Mouse (Mus musculus): ENCODE results near the gene Ppp4r3a.

Ppp4r3a gene

DNA sequence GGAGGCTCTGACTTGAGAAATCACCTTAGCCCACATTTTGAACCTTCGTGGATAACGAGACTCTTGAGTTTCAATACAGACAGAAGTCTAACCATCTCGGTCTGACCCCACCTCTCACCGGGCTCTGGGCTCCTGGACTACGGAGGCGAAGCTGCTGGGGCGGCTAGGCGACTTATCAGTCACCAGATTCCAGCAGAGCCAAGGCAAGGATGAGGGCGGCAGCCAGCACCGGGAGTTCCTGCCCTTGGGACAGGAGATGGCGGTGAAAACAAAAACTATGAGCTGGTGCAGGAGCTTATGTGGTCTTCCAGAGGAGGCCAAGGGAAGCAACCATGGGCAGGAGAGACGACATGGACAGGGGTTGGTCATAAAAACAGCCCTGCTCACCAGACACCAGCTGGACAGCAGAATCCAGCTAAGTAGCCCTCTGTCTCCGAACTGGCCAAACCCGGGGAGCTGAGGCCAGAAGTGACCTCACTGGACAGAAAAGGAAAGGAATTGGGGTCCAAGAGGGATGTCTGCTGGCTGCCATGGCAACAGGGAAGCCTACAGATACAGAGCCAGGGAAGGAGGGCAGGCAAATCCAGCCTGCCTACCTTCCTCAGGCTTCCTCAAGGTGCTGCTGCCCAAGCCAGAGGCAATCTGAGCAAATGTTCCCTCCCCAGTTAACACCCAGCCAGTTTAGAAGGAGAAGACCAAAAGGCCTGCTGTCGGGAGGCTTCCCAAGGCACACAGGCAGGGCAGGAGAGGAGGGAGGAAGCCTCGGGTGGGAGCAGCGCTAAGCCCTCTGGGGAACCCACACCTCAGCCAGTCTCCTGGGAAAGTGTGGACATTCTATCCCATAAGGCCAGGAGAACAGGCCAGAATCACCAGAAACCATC lies 71.1 kb downstream of the Ppp4r3a start:
- no peak for DNase-seq

DNA sequence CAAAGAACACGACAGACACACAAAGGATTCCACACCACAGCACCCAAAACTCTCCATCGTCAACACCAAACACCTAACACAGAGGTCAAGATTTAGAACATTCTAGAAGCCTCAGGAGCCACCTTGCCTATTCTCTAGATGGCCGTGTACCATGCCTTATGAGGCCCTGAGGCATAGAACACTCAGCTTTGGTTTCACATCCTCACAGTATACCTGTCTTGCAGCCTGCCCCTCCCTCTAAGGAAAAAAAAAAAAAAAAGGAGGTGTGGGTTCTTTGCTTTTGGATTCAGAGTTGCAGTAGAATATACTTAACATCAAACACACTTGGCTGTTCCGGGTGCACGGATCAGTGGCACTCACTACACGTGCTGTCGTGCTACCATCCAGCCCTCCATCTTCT lies 72.5 kb downstream of the Ppp4r3a start:
- DNase-seq: no peak

DNA sequence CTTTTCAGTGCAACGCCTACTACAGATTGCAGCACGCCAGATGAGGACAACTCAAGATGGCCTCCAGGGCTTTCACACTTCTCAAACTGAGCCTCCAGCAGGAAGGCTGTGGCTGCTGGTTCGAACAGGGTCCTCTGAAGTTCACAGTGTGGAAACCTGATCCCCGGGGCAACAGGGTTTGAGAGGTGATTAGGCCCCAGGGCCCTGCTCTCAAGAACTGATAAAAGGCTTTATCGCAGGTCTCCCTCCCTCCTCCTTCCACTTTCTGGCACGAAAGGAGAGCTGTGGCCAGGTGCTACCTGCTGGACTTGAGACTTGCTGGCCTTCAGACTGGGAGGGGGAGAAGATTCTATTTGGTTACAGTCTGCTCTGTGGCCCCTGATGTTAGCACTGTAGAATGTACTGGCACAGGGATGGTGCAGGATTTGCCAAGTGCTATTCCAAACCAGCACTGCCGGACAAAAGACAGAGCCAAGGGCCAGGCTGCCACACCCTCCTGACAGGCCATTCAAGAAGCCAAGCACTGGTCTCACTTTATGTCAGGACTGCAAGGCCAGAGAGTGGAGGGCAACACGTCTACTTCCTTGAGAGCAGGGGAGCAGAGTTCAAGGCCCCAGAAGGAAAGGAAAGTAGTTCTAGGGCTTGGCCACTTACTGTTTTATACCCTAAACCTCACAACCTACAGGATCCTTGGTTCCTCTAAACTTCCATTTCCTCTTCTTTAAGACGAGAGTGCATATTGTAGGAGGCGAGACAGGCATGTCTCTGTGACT lies 73.2 kb downstream of the Ppp4r3a start:
- DNase-seq: no peak

DNA sequence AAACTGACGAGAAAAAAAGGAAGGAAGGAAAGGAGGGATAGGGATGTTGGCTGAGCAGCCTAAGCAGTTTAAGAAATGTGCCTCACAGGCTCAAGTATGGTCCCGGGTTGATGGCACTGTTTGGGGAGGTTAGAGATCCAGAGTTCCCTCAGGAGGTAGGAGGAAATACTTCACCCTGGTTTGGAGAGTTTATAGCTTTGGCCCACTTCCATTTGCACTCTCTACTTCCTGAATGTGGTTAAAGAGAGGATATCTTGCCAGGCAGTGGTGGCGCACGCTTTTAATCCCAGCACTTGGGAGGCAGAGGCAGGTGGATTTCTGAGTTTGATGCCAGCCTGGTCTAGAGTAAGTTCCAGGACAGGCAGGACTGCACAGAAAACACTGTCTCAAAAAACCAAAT lies 74.3 kb downstream of the Ppp4r3a start:
- DNase-seq: no peak

DNA sequence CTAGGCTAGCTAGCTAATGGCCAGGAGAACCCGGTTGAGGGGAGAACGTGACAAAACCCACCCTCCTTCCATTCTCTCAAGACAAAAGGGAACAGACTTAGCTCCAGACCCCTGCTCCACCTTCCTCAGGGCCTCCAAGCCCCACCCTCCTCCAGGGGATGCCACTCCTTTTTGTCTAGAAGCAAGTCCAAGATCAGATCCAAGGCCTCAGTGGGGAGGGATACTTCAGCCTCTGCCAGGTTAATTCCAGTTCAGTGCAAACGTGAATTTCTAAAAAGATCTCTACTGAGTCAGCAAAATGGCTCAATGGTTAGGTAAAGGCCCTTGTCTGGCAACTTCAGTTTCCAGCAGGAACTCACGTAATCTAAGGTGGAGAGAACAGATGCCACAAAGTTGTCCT lies 74.9 kb downstream of the Ppp4r3a start:
- DNase-seq: no peak

DNA sequence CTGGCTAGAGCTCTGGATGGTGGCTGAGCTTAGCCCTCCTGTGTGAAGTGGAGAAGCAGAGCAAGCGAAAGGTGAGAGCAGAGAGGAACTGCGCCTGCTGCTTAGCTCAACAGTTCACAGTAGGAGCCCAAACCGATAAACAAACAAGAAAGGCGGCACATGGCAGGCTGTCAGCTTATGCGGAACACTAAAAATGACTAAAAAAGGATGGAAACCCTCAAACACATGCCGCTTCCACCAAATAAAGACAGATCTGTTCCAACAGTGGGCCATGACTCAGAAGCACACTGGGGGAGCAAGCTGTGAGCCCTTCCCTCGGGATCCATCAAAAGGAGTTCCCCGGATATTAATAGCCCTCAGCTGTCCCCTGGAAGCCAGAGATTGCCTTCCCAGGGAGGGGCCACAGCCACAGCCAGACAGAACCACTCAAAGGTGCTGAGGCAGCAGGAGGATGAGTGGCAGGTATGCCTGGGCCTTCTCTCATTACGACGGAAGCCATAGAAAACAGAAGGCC lies 75.5 kb downstream of the Ppp4r3a start:
- DNase-seq: no peak

DNA sequence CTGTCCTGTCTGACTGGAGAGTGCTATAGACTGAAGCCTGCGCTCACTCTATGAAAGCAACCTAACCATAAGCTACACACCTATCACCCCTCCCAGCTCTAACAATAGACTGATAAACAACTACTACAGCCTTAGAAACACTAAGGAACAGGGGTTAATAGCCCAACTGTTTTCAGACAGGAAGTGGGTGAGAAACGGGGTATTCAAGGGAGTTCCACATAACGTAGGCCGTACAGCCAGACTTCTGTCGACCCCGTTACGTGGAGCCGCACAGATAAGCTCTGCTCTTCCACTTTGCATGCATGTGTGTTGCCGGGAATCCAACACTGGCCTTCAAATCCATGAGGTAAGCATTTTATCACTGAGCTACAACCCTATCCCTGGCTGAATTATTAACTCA lies 76.1 kb downstream of the Ppp4r3a start:
- DNase-seq: no peak

DNA sequence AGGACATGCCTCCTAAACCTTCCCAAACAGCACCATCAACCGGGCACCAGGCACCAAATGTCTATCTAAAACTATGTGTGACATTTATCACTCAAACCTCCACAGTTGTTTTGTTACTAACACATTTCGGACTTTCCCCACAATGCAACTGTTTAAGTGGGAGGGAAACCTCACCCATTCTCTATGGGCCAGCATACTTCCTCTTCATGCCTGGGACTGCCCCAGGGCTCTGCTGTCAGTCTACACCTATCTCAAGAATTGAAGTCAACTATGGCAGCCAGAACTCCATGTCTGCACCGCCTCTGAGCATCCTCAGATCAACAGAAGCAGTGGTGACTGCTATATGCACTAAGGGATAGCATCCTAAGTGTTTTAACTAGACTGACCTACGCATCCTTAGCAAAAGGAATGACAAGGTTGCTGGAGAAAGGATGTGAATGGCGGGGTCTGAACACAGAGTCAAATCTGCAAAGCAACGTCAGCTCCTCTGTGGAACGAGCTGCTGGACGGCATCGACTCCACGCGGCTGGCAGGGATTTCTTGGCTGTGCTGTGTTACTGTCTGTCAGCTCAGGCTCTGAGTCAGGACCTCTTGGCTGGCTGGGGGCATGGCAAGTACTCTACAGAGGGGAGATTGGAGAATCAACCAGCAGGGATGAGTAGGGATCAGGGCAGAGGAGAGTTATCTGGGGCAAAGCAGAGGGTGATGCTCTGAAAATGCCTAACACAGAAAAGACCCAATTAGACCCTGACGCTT lies 77.7 kb downstream of the Ppp4r3a start:
- no peak for DNase-seq

DNA sequence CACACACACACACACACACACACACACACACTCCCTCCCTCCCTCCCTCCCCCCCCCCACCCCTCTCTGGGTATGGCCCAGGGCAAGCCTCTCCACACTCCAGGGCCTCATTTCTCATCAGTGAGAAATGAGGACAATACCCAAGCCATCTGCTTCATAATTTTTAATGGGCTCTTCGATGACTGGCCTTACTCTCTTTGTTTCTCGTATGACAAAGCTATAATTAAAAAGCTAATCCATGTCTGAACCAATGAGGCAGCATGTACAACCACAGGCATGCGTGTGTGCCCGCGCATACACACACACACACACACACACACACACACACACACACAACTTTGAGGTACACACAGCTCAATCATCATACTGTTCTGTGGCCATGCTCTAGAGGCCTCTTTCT lies 78.5 kb downstream of the Ppp4r3a start:
- DNase-seq: no peak

DNA sequence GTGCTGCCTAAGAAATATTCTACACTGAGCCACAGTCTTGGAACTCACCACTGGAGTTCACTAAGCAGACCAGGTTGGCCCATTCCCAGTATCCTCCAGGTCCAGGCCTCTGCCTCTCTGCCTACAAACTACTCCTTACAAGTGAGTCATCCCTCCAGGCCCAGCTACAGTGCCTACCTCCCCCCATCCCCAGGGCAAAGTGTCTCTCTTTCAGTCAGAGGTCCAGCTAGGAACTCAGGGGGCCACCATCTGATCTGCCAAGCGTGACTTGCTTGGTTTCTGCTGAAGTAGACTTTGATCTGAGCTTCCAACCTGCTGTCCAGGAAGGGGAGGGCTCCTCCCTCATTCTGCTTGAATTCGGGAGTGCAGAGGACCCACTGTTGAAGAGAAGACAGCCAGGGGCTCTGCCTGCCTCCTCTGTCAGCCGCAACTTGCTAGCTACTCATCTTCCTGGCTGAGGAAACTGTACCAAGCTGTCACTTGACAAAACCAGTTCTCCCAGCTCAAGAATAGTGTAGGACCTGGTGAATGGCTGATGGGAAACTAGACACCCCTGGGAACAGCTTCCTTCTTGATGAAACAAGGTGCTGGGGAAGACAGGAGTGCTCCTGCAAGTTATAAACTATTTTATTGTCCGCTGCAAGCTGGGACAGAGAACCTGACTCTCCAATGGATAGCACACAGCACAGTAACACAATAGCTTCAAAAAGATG lies 80.5 kb downstream of the Ppp4r3a start:
- DNase-seq: no peak

DNA sequence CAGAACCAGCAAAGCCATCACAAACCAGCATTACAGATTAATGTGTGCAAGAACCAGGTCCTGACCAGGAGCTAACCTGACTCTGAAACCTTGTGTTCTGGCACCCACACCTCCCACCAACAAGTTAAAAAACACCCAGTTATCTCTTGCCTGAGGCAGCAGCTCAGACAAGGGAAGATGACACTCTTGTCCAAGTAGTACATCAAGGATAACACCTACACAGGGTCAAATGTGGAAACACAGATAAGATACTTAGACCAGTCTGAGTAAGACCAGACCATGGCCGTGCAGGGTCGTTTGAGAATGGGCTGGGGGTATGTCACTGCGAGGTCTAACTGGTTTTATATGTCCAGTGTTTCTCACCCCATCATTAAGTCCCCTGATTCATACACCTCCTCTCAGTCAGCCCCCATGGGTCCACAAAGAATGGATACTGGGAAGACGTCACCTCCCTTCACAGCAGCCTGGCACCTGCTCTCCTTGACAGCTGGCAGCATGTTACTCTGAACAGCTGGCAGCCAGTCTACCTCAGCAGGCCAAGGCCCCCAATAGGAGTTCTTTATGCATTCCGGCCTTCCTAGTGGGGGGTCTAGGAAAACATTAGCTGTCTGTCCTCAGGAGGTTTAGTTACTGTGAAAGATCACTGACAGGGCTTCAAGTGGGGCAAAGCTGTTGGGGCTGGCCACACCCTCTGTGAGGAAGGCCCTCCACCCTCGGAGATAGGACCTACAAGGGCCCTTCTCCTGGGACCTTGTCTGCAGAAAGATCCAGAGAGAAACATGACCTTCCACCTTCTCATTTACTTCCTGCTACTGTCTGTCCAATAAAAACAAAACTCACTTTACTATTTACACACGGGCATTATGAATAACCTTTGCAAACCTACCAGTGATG lies 84.2 kb downstream of the Ppp4r3a start:
- DNase-seq: no peak

DNA sequence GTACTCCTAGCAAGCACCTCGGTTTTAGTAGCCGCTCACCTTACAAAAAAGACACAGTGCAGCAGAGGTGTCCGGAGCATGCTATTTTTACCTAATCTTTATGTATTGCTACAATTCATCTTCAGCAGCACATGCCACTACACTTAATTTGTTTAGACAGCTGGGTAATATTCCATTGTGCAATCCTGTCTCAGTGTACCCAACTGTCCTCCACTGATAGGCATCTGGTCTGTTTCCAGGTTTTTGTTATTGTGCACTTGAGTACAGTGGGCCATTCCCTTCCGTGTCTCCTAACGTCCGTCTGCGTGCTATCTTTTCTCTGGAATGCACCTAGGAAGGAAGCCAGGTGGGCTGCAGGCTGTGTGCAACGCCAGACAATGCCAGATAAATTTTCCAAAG lies 84.9 kb downstream of the Ppp4r3a start:
- DNase-seq: no peak

DNA sequence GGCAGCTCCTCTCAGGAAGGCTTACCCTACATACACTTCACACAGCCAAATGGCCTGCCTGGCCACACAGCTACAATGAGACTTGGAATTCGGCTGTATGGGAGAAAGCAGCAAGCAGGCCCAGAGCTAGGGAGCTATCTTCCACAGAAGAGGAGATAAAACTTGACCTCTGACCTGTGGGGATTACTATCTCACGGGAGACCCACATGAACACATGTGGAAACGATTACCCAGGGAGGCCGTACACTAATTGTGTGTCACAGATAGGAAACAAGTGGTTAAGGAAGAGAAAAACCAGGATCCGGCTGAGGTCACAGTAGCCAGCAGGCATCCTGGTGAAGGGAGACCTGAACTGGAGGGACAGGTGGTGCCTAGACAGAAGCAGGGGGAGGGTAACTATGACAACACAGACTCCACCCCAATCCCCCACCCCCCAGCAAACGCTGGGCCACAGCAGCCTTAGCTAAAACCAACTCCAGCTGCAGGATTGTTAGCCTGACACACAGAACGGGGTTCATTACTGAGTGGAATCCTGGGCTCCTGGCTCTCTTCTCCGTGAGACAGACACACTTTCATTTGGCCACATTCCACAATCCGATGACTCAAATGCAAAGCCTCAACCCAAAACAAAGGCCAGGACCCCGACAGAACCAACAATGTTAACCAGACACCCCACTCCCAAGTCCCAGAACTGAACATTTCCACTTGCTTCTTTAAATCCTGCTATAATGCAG lies 85.5 kb downstream of the Ppp4r3a start:
- no peak for DNase-seq

DNA sequence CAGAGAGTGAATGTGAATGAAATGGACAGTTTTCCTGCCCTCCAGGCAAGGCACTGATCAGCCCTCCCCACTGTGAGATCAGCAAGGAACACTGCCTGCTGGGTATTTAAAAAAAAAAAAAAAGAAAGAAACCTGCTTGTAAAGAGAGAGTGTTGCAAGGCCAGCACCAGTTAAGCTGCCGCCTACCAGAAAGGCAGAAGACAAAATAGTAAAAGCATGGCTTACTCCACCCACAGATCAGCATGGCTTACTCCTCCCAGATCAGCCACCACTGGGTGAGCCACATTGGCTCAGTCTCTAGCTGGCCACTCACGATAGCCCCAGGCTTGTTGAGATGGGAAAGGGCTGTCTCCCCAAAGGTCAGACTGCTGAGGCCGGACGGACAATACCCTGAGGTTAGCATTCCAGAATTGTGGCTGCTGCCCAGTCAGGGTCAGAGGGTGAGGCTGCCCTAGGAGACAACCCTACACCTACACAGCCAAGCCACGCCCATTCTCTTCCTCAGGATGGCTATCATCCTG lies 87.1 kb downstream of the Ppp4r3a start:
- peak in 1 of 2 experiments; percentile 48 for DNase-seq

DNA sequence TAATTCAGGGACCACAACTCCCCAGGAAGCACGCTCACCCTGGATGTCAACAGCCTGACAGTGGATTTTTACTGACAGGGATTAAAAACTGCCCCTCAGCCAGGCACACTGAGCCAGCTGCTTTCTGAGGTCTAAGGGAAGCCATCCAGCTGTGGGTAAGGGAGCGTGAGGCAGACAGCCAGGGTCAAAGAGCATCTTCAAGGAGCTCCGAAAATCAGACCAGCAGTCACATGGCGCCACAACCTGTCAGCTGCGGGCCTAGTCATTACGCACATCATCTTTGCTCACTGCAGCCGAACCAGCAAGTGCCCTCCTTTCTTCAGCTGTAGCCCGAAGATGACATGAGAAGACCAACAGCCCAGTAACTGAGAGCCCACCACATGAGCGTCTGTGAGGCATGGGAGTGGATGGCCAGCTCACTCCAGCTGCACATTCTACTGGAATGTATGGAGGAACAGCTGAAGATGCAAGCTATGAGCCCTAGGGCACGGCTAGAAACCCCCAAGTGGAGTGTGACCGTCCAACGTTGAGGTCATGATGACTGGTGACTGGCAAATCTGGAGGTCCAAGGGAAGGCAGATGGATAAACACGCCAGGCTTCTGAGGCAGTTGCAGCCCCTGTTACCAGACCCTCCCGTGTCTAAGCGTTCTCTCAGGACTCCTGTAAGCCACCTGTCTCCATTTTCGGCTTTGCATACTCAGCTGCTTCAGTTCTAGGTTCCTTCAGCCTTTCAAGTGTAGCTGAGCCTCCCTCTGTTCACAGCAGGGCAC lies 87.7 kb downstream of the Ppp4r3a start:
- no peak for DNase-seq

DNA sequence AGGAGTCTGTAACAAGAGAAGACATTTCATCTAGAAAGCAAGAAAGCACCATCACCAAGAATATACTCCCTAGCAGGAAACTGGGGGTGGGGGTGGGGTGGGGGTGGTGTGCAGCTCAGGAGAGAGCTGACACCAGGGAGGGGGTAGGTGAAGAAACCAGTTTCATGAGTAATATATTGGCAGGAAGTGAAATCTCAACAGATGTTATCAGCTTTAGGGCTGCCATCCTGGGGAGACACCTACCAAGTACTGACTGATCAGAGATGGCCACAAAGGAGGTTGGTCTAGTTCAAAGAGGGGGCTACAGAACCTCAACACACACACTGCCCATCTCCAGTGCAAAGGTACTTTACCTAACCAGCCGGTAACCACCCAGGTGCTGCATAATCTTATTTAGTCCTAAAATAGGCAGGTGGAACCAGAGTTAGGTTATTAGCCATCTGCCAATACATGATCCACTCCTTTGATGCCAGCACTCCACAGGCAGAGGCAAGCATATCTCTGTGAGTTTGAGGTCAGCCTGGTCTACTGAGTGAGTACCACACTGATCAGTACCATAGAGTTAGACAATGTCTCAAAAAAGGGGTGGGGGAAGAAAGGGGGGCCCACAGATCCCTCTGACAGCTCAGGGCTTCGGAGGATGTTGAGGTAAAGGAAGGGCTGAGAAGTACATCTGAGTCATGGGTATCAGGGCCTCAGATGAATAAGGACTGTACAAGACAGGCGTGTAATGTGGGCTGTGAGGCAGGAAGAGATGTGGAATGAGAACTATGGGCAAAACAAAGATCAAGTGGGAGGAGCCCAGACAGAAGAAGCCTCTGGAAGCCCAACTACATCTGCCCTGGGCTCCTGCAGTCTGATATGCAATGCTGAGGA lies 89.1 kb downstream of the Ppp4r3a start:
- no peak for DNase-seq

DNA sequence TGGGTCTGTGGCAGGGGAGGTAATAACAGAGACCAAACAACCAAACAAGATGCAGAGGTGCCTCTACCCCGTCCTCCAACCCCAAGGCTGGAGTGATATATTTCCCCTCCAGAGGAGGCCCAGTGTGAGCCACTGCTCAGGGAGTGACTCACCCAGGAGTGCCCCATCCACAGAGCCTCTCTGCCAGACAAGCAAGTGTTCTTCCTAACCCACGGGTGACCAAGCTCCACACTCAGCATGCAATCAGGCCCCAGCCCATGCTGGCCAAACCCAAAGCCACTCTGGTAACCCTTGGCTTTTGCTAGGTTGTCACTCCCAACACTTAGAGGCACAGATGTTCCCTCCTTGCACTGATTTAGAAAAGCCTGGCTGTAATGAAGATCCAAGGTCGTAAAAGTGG lies 90.4 kb downstream of the Ppp4r3a start:
- no peak for DNase-seq

DNA sequence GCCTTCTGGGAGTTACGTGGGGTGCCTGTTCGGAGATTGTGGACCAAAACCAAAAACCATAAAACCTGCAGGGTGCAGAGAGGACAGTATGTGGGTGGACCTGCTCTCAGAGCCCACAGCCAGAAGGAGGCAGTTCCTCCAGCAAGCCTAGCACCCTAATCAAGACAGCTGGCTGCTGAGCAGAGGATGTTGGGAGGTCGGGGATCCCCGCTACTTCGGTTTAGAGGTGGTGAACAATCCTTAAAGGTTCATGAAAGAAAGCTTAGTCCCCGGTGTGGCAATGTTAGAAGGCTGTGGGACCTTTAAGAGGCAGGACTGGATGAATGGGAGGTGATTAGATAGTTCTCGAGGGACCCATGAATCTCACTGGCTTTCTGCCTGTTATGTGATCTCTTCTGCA lies 91.0 kb downstream of the Ppp4r3a start:
- no peak for DNase-seq

DNA sequence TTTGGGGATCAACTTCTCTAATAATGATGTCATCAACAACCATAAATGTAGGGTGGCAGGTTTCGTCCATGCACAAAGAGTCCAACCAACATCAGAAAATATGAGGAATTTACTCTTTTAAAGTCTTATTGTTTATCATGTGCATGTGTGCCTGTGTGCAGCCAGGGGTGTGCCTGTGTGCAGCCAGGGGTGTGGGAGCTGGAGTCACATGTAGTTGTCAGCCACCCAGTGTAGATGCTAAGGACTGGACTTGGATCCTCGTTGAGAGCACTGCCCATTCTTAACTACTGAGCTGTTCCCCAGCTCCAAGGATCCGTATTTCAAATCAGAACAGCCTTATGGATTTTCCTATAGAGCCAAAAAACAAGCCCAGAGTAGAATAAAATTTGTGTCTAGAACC lies 92.4 kb downstream of the Ppp4r3a start:
- no peak for DNase-seq
